Mouse (Mus musculus) gastrocnemius, postnatal 10 days (tissue): ENCODE measurements at regions not wholly inside any gene's neighbourhood (a gene's known extent, or its start where the extent isn't known, plus 50 kb on each side); places are given as distances from the start of the nearest gene placed in this dataset.

Experiments used
- DNase-seq: peaks from one replicate; pipeline ENCODE4 v3.0.0; 2021; ENCODE audit warnings: mixed read lengths

GRCm38 (mm10) chr3:41476516-41476915 is 79.0 kb upstream of the Jade1 start:
- DNase-seq, result no peak

- DNase-seq, result no peak
Observed at GRCm38 (mm10) chr3:41472586-41472985, 82.9 kb upstream of the Jade1 start.

DNA sequence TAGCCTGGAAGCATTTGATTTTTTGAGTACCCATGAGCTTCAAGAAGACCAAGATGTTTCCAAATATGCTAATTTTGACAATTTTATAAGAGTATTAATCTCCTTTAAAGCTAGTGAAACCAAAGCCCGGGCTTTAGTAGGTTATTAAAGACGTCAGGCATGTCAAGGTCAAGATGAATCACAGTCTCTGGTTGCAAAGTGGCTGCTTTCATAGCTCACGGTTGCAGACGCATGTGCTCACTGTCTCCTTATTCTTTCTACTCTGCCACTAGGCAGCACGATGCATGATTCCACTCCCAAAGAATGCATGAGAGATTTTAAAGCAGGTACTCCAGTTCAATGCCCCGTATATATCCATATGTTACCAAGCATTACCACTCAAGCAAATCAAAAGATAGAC is 86.4 kb upstream of the Jade1 start:
- no peak for DNase-seq

GRCm38 (mm10) chr3:41467857-41468256 is 87.7 kb upstream of the Jade1 start:
- no peak for DNase-seq

GRCm38 (mm10) chr3:41465893-41466292 is 89.6 kb upstream of the Jade1 start:
- DNase-seq, result no peak

DNA sequence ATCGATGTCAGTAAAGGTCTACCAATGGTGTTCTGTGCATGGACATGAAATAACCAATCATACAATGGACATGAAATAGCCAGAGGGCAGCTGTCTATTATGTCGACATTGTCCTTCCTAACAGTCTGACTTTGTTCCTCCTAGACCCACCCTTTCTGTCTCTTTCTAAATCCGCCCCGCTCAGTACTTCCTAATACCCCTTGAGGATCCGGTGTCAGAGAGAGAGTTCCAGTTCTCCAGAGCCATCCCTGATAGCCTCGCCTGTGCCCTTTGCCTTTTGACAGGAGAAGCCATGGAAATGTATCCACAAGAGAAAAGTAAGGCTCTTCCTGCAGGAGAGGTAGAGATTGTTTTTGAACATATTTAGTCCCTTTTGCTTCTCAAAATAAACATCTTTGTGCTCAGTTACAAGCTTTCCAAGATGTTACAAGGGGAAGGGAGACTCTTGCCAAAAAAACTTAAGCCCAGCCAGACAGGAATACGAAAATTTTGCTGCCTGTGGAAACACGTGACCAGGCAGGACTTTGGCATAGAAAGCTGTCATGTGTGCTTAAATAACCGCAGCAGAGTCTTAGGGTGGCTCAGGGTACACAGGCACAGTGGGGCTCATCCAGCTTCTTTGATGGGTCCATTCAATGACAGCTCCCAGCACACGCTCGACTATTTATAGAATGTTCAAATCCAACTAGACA is 92.4 kb upstream of the Jade1 start:
- DNase-seq, result no peak

GRCm38 (mm10) chr3:41460131-41460530 is 95.4 kb upstream of the Jade1 start:
- DNase-seq, result no peak

GRCm38 (mm10) chr3:41458156-41458555 is 97.4 kb upstream of the Jade1 start:
- no peak for DNase-seq

- DNase-seq, result no peak
Observed at GRCm38 (mm10) chr3:41453525-41453924, 102.0 kb upstream of the Jade1 start.

GRCm38 (mm10) chr3:41452716-41453090 is 102.8 kb upstream of the Jade1 start:
- no peak for DNase-seq

- no peak for DNase-seq
Observed at GRCm38 (mm10) chr3:41452020-41452715, 103.4 kb upstream of the Jade1 start.

- DNase-seq, result no peak
Observed at GRCm38 (mm10) chr3:41450696-41451095, 104.8 kb upstream of the Jade1 start.

DNA sequence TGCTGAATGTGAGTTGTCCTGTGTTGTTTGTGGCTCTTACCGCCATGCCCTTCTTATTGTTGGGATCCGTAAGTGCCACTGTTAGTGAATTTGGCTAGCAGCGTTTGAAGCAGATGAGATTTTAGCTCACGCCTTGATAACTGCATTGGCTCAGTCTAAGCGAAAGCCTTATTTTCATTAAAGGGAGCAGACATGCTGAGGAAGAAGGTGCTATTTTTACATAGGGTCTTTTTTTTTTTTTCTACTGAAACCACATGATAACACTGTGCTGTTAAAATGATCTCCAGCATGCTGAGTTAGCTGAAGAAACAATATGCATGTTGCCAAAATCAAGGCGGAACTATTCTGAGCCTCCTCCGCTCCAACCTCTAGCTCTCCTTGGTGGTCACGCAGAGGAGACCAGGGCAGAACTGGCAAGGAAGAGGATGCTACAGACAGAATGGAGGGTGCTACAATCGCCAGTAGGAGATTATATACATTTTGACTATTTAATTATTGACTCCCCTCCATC is 111.2 kb upstream of the Jade1 start:
- no peak for DNase-seq

GRCm38 (mm10) chr3:41436238-41436637 is 119.3 kb upstream of the Jade1 start:
- no peak for DNase-seq

DNA sequence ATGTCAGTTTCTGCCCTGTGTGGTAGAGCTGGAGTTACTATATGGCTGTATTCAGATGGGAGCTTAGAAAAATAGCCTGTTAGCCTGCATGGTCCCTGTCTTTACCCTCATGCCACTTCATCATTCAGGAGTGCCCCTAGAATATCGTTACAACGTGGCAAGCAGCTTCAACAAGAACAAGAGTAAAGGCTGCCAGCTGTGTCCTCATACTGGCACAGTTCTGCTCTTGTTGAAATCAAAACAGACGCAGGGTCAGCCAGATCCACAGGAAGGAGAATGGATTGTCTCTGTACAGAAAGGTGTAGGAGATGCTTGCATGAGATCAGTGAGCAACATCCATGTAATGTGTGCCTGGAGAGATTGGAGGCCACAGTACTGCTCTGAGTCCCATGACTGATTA is 122.4 kb upstream of the Jade1 start:
- no peak for DNase-seq

DNA sequence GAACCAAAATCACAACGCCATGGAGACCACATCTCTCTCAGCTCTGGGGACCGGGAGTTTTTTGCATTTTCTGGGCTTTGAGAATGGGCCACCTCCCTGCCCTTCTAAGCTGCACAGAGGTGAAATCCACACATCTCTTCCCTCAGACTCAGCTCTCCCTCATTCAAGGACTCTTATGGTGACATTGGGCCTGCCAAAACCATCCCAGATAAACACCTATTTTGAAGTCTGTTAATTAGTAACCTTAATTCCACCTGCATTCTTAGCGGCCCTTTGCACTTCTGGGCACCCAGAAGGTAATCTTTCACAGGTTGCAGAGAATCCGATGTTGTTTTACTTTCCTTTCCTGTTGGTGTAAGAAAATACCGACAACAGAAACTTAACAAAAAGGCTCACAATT is 123.2 kb upstream of the Jade1 start:
- no peak for DNase-seq

DNA sequence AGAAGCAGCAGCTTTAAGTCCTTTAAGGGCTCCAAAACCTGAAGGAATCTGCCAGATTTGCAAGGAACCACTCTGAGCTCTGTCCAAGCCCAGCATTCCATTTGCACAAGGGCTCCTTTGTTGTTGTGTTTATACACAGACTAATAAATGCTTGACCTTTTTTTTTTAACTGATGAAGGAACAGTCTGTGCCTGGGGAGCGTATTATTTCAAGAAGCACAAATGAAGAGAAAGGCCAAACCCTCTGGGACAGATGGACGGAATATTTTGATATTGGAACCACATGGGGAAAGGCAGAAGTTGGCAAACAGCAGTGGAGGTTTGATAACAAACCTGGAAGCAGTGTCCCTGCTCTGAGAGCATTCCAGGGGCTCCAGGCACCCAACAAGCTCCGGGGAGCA is 125.3 kb upstream of the Jade1 start:
- no peak for DNase-seq

DNA sequence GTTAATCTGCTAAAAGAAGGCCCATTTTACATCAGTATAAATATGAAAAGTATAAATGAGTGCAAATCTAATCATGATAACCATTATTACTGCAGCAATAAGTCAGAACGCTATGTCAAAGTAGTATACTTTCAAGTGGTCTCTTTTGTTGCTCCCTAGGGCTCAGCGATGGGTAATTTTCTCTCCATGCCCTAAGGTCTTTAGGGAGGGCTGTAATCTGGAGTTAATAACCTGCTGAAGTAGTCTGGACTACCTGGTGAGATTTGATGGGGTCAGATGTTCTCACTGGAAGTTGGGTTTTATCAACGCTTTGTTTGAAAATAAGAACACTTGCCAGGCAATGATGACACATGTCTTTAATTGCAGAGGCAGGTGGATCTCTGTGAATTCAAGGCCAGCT is 128.6 kb upstream of the Jade1 start:
- no peak for DNase-seq

- DNase-seq, result no peak
Observed at GRCm38 (mm10) chr3:41425863-41426262, 129.7 kb upstream of the Jade1 start.

GRCm38 (mm10) chr3:41424142-41424939 is 131.2 kb upstream of the Jade1 start:
- no peak for DNase-seq

- no peak for DNase-seq
Observed at GRCm38 (mm10) chr3:41423630-41424029, 131.9 kb upstream of the Jade1 start.

DNA sequence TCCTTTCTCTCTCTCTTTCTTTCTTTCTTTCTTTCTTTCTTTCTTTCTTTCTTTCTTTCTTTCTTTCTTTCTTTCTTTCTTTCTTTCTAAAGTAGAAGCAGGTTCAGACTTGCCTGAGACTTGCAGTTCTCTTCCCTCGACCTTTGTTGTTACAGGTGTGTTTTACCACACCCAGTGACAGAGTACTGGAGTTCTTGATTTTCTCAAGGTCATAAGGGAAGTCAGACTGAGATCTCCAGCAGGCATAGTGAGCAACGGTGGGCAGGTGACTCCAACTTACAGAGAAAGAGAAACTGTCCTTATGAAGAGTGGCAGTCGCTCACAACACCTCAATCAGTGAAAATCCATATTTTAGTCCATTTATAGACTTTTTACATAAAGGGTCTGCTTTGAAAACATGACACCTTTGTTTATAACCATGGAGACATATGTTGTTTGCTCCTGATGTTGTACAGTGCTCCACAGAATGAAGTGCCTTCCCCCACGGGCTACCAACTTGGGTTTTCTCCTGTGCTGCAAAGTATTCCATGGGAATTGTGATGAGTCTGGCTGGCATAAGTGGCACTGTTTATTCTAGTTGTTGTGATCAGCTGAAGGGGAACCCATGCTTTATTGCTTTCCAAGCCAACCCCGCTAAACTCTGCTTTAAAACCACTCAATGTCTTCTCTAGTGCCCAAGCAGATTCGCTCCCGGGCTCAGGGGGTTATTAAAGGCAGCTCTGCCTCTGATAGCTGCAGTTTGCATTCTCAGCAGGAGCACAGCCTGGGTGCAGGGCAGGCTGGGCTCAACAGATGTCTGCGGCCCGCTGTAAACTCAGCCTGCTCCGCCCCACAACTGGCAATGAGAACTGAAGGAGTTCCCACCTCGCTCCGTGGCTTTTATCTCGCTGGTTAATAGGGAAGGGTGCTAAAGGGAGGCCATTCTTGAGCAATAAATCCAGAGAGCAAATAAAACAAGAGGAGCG is 132.6 kb upstream of the Jade1 start:
- DNase-seq, result no peak
